Mouse (Mus musculus) embryo, embryonic 10.5 days (tissue): ENCODE results near the gene Cypt1.

ENCODE experiments used
- DNase-seq: peaks from one replicate; pipeline ENCODE4 v3.0.0-alpha.2; 2015; ENCODE audit warnings: low spot score

Cypt1 gene

GRCm38 (mm10) chrX:16522569-16522968 is at the start of gene Cypt1:
Gene Cypt1, plus strand, starts transcription at chrX:16522869.
- no peak for DNase-seq

- no peak for DNase-seq
Observed at GRCm38 (mm10) chrX:16546806-16547205, 24.1 kb downstream of the Cypt1 start.

- DNase-seq: no peak
Observed at GRCm38 (mm10) chrX:16557061-16557460, 34.4 kb downstream of the Cypt1 start.

GRCm38 (mm10) chrX:16558501-16558900 is 35.8 kb downstream of the Cypt1 start:
- DNase-seq: no peak
